Mouse (Mus musculus) erythroblast, embryonic 14.5 days (primary cell): ENCODE results near the gene Fem1a.

Experiments used
- GATA1 ChIP-seq: IDR thresholded peaks from 2 replicates; pipeline ENCODE4 v1.6.1; 2012; ENCODE audit warnings: low read length, inconsistent platforms, mixed read lengths
- TAL1 ChIP-seq: IDR thresholded peaks from 3 replicates; pipeline ENCODE4 v1.6.1; 2012; ENCODE audit warnings: low read length, inconsistent platforms, mixed read lengths

DNA sequence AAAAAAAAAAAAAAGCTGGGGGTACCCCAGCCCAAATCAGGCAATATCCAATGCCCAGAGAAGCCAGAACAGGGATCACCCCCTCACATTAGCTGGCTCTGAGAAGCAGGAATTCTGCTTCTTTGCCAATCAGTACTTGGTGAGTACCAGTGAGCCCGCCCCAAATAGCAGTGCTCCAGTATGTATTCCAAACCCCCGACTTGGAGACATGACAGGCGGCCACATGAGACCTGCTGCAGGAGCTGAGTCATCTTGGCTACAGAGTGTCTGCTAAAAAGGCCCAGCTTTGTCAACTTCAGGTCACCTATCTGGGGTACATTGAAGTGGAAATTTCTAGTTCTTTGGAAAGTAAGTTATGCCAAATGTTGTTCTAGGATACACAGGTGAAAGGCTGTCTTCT lies 30.0 kb upstream of the Fem1a start:
- TF ChIP-seq TAL1 (no peak), GATA1 (no peak)
